Mouse (Mus musculus) C2C12 (cell line): ENCODE measurements around the gene Tnc. TPM values are rescaled to one million over a fixed set of nuclear protein-coding genes. Genes with fewer than 3 reads are reported as not detected.

ENCODE experiments used
- H3K27me3 ChIP-seq: one replicate; pipeline ENCODE4 v1.6.1; 2011; ENCODE audit not compliant: control insufficient read depth, insufficient read depth, insufficient read length
- H3K36me3 ChIP-seq: one replicate; pipeline ENCODE4 v1.6.1; 2011; ENCODE audit not compliant: control insufficient read depth, insufficient read depth
- H3K4me3 ChIP-seq: one replicate; pipeline ENCODE4 v1.5.1; 2011; ENCODE audit warnings: mild to moderate bottlenecking, control low read depth; ENCODE audit not compliant: poor library complexity, insufficient read depth, severe bottlenecking
- H3K79me2 ChIP-seq: one replicate; pipeline ENCODE4 v1.6.1; 2011; ENCODE audit not compliant: control insufficient read depth, insufficient read depth
- H3K79me3 ChIP-seq: one replicate; pipeline ENCODE4 v1.6.1; 2011; ENCODE audit warnings: low read depth, control low read depth
- H3ac ChIP-seq: one replicate; pipeline ENCODE3; 2011; ENCODE audit warnings: low read depth; ENCODE audit not compliant: control insufficient read depth, insufficient read length
- CEBPB ChIP-seq: IDR thresholded peaks from one replicate; pipeline ENCODE4 v1.6.1; 2011; ENCODE audit warnings: low read depth, mild to moderate bottlenecking, control low read depth, moderate library complexity
- CTCF ChIP-seq: IDR thresholded peaks from one replicate; pipeline ENCODE4 v1.5.1; 2011; ENCODE audit not compliant: control insufficient read depth, insufficient read depth, insufficient read length
- FOSL1 ChIP-seq: IDR thresholded peaks from one replicate; pipeline ENCODE4 v1.8.0; 2011; ENCODE audit warnings: mild to moderate bottlenecking, low read length; ENCODE audit not compliant: poor library complexity, insufficient read depth, severe bottlenecking
- MAX ChIP-seq: IDR thresholded peaks from one replicate; pipeline ENCODE4 v1.6.1; 2011; ENCODE audit warnings: mild to moderate bottlenecking, control low read depth
- MYOD1 ChIP-seq: IDR thresholded peaks from one replicate; pipeline ENCODE4 v1.6.1; 2011; ENCODE audit warnings: low read depth; ENCODE audit not compliant: control insufficient read depth, insufficient read length
- MYOG ChIP-seq: IDR thresholded peaks from one replicate; pipeline ENCODE4 v1.6.1; 2011; ENCODE audit not compliant: control insufficient read depth, insufficient read length; ENCODE audit errors: extremely low read depth
- USF1 ChIP-seq: IDR thresholded peaks from one replicate; pipeline ENCODE4 v1.6.1; 2011; ENCODE audit warnings: low read depth, mild to moderate bottlenecking, control low read depth, moderate library complexity
- polyA plus RNA-seq: library from polyadenylated mRNA; unstranded; fragments of >200 nt; fragmentation: generic; extraction: Trizol; gene quantifications from one replicate; pipeline ENCODE4 v1.2.1, GENCODE M21; 2012; ENCODE audit warnings: missing spikeins

Gene Tnc
- polyA plus RNA-seq, 1 experiment, result 29.5 TPM

DNA sequence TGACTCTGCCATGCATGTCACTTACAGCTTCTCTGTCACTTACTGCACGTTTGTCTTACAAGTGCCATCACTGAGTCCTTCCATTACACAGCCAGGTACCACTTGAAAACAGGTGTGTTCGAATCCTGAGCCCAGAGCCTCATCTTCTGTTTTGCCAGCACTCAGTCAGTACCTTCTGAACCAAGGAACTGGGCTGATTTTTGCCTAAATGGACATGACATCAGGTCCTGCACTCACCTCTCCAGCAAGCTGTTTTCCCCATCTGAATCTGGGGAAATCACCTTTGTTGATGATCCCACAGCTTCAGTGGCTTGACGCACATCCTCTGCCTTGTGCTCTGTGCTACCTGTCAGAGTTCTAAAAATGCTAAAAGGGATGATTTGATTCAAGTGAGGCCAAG, 107.4 kb downstream of the Tnc start:
- no peak for TF ChIP-seq CTCF
- no peak for TF ChIP-seq CEBPB
- no peak for TF ChIP-seq USF1
- no peak for TF ChIP-seq FOSL1
- TF ChIP-seq MYOD1, result no peak
- no peak for TF ChIP-seq MAX
- no peak for TF ChIP-seq MYOG
- Histone ChIP-seq H3K36me3 (no peaks in the 10 kb centered on the region), H3K4me3 (no peak overlapping the region), H3K79me3 (no peaks in the 10 kb centered on the region), H3ac (no peak overlapping the region), H3K79me2 (no peaks in the 10 kb centered on the region), H3K27me3 (no peaks in the 10 kb centered on the region)

DNA sequence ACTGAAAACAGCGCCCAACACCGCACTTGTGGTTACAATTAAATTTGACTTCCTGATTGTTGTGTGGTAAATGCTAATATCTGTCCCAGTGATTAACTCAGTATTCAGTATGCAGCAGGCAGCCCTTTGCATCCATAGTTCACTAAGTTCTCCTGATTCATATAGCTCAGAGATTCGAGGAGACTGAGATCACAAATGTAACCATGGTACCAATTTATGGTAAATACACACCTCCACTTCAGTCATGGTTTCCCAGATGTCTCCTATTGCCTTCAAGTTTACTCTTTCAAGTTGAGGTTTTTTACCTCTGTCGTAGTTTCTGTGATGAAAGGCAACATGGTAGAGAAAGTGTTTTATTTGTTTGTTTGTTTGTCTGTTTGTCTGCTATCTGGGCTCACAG, 110.9 kb downstream of the Tnc start:
- TF ChIP-seq MAX (no peak), MYOD1 (no peak), MYOG (no peak), USF1 (no peak)
- H3K27me3 ChIP-seq, result no peaks in the 10 kb centered on the region
- H3K79me2 ChIP-seq, result no peaks in the 10 kb centered on the region
- no peak overlapping the region for H3ac ChIP-seq
- H3K4me3 ChIP-seq, result no peak overlapping the region
- no peaks in the 10 kb centered on the region for H3K79me3 ChIP-seq
- H3K36me3 ChIP-seq, result no peaks in the 10 kb centered on the region

DNA sequence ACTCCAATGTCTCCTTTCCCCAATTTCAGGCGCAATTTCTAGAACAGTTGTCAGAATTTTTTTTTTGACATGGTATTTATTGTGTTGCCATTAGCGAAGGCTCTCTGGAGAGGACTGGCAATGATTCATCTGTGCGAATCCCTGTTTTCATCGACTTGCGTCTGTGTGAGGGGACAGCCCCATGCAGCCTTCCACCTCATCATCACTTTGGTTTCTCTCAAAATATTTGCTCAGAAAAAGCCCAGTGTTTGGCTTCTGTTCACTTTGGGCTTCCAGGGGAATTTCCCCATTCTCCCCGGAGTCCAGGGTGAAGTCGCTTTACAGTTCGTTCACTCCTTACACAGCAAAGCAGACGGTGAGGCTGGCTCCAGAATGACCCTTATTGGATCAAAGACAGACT, 111.5 kb downstream of the Tnc start:
- Histone ChIP-seq H3K36me3 (no peaks in the 10 kb centered on the region), H3K79me3 (no peaks in the 10 kb centered on the region), H3K27me3 (no peaks in the 10 kb centered on the region), H3ac (no peak overlapping the region), H3K79me2 (no peaks in the 10 kb centered on the region), H3K4me3 (no peak overlapping the region)
- TF ChIP-seq CTCF (no peak), USF1 (no peak), MYOD1 (no peak)

DNA sequence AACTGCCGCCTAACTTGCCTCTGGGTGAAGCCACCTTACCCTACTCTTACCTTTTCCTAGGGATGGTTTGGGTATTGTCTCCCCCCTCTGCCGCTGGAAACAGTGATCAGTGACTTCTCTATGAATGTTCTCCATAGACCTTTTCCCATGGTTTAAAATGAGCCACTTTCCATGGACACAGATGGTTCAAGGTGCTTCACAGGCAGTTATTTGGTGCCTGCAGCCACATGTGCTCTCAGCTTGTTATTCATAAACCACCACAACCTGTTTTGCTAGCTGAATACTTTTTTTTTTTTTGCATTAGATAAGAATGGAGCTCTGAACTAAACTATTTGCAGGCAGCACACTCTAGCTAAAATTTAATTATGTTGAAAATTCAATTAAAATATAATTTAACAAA, 116.0 kb downstream of the Tnc start:
- no peak overlapping the region for H3K4me3 ChIP-seq
- H3ac ChIP-seq, result no peak overlapping the region
- no peak for TF ChIP-seq MYOD1
- H3K36me3 ChIP-seq, result no peaks in the 10 kb centered on the region
- no peaks in the 10 kb centered on the region for H3K27me3 ChIP-seq
- H3K79me3 ChIP-seq, result no peaks in the 10 kb centered on the region
- no peaks in the 10 kb centered on the region for H3K79me2 ChIP-seq

DNA sequence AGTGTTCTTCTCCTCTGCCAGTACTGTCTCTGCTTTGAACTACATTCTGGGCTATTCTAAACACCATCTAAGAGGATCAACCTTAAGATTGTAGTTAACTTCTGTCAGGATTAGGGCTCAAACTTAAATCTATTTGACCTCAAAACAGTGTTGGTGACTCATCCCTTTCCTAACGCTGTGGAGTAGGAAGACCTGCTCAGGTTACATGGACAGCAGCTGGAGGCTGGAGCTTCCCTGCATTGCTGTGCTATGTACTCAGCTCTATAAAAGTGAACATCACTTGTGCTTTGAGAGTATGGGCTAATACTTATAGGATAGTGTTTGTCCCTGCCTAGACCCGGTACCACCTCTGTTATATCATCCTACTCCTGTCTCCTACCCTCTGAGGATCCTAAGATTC, 117.3 kb downstream of the Tnc start:
- Histone ChIP-seq H3K79me2 (no peaks in the 10 kb centered on the region), H3ac (no peak overlapping the region), H3K36me3 (no peaks in the 10 kb centered on the region), H3K79me3 (no peaks in the 10 kb centered on the region), H3K27me3 (no peaks in the 10 kb centered on the region), H3K4me3 (no peak overlapping the region)
- TF ChIP-seq MYOD1 (peak; percentile 71), FOSL1 (peak; percentile 22), CEBPB (no peak), MYOG (no peak), USF1 (no peak)

DNA sequence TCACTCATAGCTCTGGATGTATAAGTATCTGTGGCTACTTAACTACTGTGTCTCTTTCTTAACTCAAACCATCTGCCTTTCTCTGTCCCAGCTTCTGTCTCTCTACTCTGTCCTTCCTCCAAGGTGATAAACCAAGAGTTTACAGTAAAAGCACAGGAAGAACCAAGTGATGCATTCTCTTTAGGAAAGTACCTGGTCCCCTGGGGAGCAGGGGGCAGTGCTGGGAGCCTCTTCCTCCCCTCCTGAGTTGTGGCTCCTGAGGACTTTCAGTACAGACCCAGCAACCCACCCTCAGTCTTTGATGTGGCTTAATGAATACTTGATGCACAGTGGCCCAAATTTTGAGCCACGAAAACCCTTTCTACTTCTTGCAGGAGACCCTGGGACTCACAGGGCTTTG, 118.6 kb downstream of the Tnc start:
- Histone ChIP-seq H3K36me3 (no peaks in the 10 kb centered on the region), H3K27me3 (no peaks in the 10 kb centered on the region), H3K79me2 (no peaks in the 10 kb centered on the region), H3K4me3 (no peak overlapping the region), H3K79me3 (no peaks in the 10 kb centered on the region), H3ac (no peak overlapping the region)
- TF ChIP-seq MYOD1 (no peak), CTCF (no peak), MYOG (no peak), CEBPB (no peak), USF1 (no peak)

DNA sequence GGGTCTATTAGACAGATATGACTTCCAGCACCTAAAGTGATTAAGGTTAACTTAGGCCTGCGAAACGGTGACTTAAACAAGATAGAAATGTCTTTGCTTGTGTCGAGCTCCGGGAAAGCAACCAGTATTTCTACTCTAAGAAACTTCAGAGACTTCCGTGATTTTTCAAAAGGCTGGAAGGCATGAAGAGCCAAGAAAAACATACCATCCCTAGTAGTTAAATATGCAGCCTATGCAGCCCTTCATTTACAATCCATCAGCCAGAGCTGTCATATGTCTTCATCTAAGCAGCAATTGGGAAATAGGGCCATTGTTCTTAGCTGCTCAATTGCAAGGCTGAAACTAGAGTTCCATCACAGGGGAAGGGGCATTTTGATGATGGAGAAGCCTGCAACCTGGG, 129.6 kb downstream of the Tnc start:
- Histone ChIP-seq H3K79me3 (no peaks in the 10 kb centered on the region), H3K79me2 (no peaks in the 10 kb centered on the region), H3K36me3 (no peaks in the 10 kb centered on the region), H3K27me3 (no peaks in the 10 kb centered on the region), H3ac (no peak overlapping the region), H3K4me3 (no peak overlapping the region)
- TF ChIP-seq MYOD1 (no peak), FOSL1 (no peak), CTCF (no peak), MAX (no peak), USF1 (no peak), MYOG (no peak), CEBPB (no peak)
